In genomic region chr10:126980933-126981530, GRCm38 (mm10) we compare ENCODE assay signal across 8 mouse cellular contexts. TPM values are rescaled to one million over a fixed set of nuclear protein-coding genes. Genes with fewer than 3 reads are reported as not detected.
DNase-seq lines count a peak whose midpoint lies in the region; ATAC-seq and TF ChIP-seq lines count a peak whose summit lies in the region.

No protein-coding gene starts in this region.

- no peak for ATAC-seq in kidney, embryonic 16.5 days (ENCODE audit: low FRiP score, low TSS enrichment)
- peak; percentile 5; the same call in 1 of the 2 replicates for ATAC-seq in midbrain, embryonic 13.5 days

- no peaks in the 10 kb centered on the region for H3K9me3 ChIP-seq in kidney, embryonic 16.5 days (ENCODE audit: low read length)
- H3K9me3 ChIP-seq in hindbrain, embryonic 10.5 days, result no peaks in the 10 kb centered on the region
- H3K9me3 ChIP-seq in midbrain, embryonic 13.5 days, result no peaks in the 10 kb centered on the region

- peaks cover 72% of the 10 kb centered on the region for H3K4me1 ChIP-seq in kidney, embryonic 16.5 days (ENCODE audit: insufficient read depth, low read length)
- peaks cover 84% of the 10 kb centered on the region for H3K4me1 ChIP-seq in hindbrain, embryonic 10.5 days (replicated peaks)
- H3K4me1 ChIP-seq in midbrain, embryonic 13.5 days (replicated peaks), result peaks cover 66% of the 10 kb centered on the region

- peak overlapping the region; percentile 99 for H3K4me3 ChIP-seq in kidney, embryonic 16.5 days (ENCODE audit: low read length)
- peak overlapping the region; percentile 99 for H3K4me3 ChIP-seq in hindbrain, embryonic 10.5 days
- peak overlapping the region; percentile 94 for H3K4me3 ChIP-seq in midbrain, embryonic 13.5 days (replicated peaks)

- DNase-seq in kidney, adult 11 months, result no peak
- DNase-seq in brain, embryonic 14.5 days (ENCODE audit: low read depth), result peak; percentile 76
- peak; percentile 45 for DNase-seq in hindbrain, embryonic 10.5 days (ENCODE audit: low spot score)
- DNase-seq in right cerebral cortex, postnatal 25 days, result no peak
- DNase-seq in right cerebral cortex, postnatal 14 days, result no peak
- no peak for DNase-seq in kidney, postnatal 36 days

- peak overlapping the region; percentile 99 for H3K9ac ChIP-seq in kidney, embryonic 16.5 days (replicated peaks; ENCODE audit: low read length)
- H3K9ac ChIP-seq in midbrain, embryonic 13.5 days (replicated peaks), result peak overlapping the region; percentile 96

- H3K27ac ChIP-seq in kidney, embryonic 16.5 days (ENCODE audit: low read length), result peak overlapping the region; percentile 99
- H3K27ac ChIP-seq in hindbrain, embryonic 10.5 days, result peak overlapping the region; percentile 99
- peak overlapping the region; percentile 100 for H3K27ac ChIP-seq in midbrain, embryonic 13.5 days

- WGBS in kidney, embryonic 16.5 days, result 5% methylated on average over 11 of the region's 11 CpGs
- 7% methylated on average over 11 of the region's 11 CpGs for WGBS in hindbrain, embryonic 10.5 days
- whole genome bisulfite sequencing in midbrain, embryonic 13.5 days, result 4% methylated on average over 11 of the region's 11 CpGs

- no peak for TF ChIP-seq POLR2A in brain, embryonic 14.5 days (IDR thresholded peaks at IDR 0.05; ENCODE audit: borderline replicate concordance, extremely low read depth, insufficient read depth, insufficient read length, poor library complexity, severe bottlenecking)

- H3K27me3 ChIP-seq in kidney, embryonic 16.5 days (ENCODE audit: insufficient read depth, low read length), result no peaks in the 10 kb centered on the region
- peaks cover 4% of the 10 kb centered on the region; the same call in 1 of the 2 replicates for H3K27me3 ChIP-seq in hindbrain, embryonic 10.5 days (ENCODE audit: insufficient read depth, poor library complexity, severe bottlenecking)
- peaks cover 5% of the 10 kb centered on the region; the same call in 1 of the 2 replicates for H3K27me3 ChIP-seq in midbrain, embryonic 13.5 days

- peak overlapping the region; percentile 97 for H3K4me2 ChIP-seq in kidney, embryonic 16.5 days (replicated peaks; ENCODE audit: low read depth, low read length)
- peak overlapping the region; percentile 81 for H3K4me2 ChIP-seq in midbrain, embryonic 13.5 days (replicated peaks)

- peaks cover 3% of the 10 kb centered on the region; the same call in 1 of the 2 replicates for H3K36me3 ChIP-seq in kidney, embryonic 16.5 days (ENCODE audit: insufficient read depth, low read length)
- peaks cover 10% of the 10 kb centered on the region; the same call in 1 of the 2 replicates for H3K36me3 ChIP-seq in hindbrain, embryonic 10.5 days
- no peaks in the 10 kb centered on the region for H3K36me3 ChIP-seq in midbrain, embryonic 13.5 days

- no peak for TF ChIP-seq CTCF in brain, embryonic 14.5 days (IDR thresholded peaks at IDR 0.05; ENCODE audit: borderline replicate concordance, extremely low read depth, insufficient read depth, insufficient read length)

RNA-seq across cellular contexts. Expression of gene Ctdsp2, which starts 2.5 kb away (rescaled TPM):
- 70.5 and 76.1 TPM in 2 replicates for polyA plus RNA-seq in kidney, embryonic 16.5 days (2015; fragmentation: Nextera tagmentation; extraction: Ambion mirVana)
- 73.2 and 79.8 TPM in 2 replicates for polyA plus RNA-seq in brain, embryonic 14.5 days (2012; rRNA removed)
- 33.5 and 36.5 TPM in 2 replicates for polyA plus RNA-seq in hindbrain, embryonic 10.5 days (2016; fragmentation: Nextera tagmentation; extraction: Ambion mirVana)
- 18.7 and 23.6 TPM in 2 replicates for polyA plus RNA-seq in midbrain, embryonic 13.5 days (2015; fragmentation: Nextera tagmentation; extraction: Ambion mirVana)

RNA-seq across cellular contexts. Expression of gene Avil, which starts 19.5 kb away (rescaled TPM):
- polyA plus RNA-seq in kidney, embryonic 16.5 days (2015; fragmentation: Nextera tagmentation; extraction: Ambion mirVana), result 0.17 and 0.22 TPM in 2 replicates
- 0.28 and 1.7 TPM in 2 replicates for polyA plus RNA-seq in brain, embryonic 14.5 days (2012; rRNA removed)
- polyA plus RNA-seq in hindbrain, embryonic 10.5 days (2016; fragmentation: Nextera tagmentation; extraction: Ambion mirVana), result 0.63 and 1.6 TPM in 2 replicates
- 2.2 and 2.8 TPM in 2 replicates for polyA plus RNA-seq in midbrain, embryonic 13.5 days (2015; fragmentation: Nextera tagmentation; extraction: Ambion mirVana)

RNA-seq across cellular contexts. Expression of gene Tsfm, which starts 49.6 kb away (rescaled TPM):
- 102 and 103 TPM in 2 replicates for polyA plus RNA-seq in kidney, embryonic 16.5 days (2015; fragmentation: Nextera tagmentation; extraction: Ambion mirVana)
- polyA plus RNA-seq in brain, embryonic 14.5 days (2012; rRNA removed), result 41.2 and 52.3 TPM in 2 replicates
- polyA plus RNA-seq in hindbrain, embryonic 10.5 days (2016; fragmentation: Nextera tagmentation; extraction: Ambion mirVana), result 91.4 and 97.4 TPM in 2 replicates
- 63.5 and 63.9 TPM in 2 replicates for polyA plus RNA-seq in midbrain, embryonic 13.5 days (2015; fragmentation: Nextera tagmentation; extraction: Ambion mirVana)

Comparison
In these comparisons a context has a peak if more than half of its experiments do, and no peak if none do; other contexts are left out.
1. DNase-seq: peak in brain, embryonic 14.5 days (single experiment) and hindbrain, embryonic 10.5 days (single experiment); none in kidney, adult 11 months (single experiment), right cerebral cortex, postnatal 25 days (single experiment), right cerebral cortex, postnatal 14 days (single experiment) and kidney, postnatal 36 days (0 of 2).
2. Peak in every context shown above with its lines, with median percentiles within 50 percentile points of each other: H3K27ac ChIP-seq and H3K4me3 ChIP-seq.